Mouse (Mus musculus): ENCODE results near the gene Rpl41.

GRCm38 (mm10) chr10:128544151-128544657, 4.9 kb downstream of the Rpl41 start:
- no peak for TF ChIP-seq POLR2A (IDR thresholded peaks at IDR 0.05; ENCODE audit: control insufficient read depth, extremely low read depth, insufficient read depth, low read length, poor library complexity)
- no peak for TF ChIP-seq CTCF (IDR thresholded peaks at IDR 0.05; ENCODE audit: borderline replicate concordance, control insufficient read depth, extremely low read depth, insufficient read depth, low read length, poor library complexity)

Data from thymus, adult 2 months (tissue).